Mouse (Mus musculus) forebrain, postnatal 0 days (tissue): ENCODE measurements around the gene Ywhae. TPM values are rescaled to one million over a fixed set of nuclear protein-coding genes. Genes with fewer than 3 reads are reported as not detected.
A peak's percentile ranks its signal among the peaks of the same experiment; 100 is the strongest.

Experiments used
- ATAC-seq: fragments of 200-750 bp; cut with Nextera tagmentation; 2 replicates; pipeline ENCODE4 v1.8.0; 2017; ENCODE audit warnings: mild to moderate bottlenecking, moderate library complexity
- DNase-seq: peaks from one replicate; pipeline ENCODE4 v3.0.0-alpha.2; 2015
- H3K27ac ChIP-seq: fragments of 300-500 bp; sonication (generic); 2 replicates; pipeline ENCODE4 v1.5.1; 2014; ENCODE audit warnings: low read depth, mild to moderate bottlenecking, antibody characterized with exemption, low read length, moderate library complexity, mixed read lengths
- H3K27me3 ChIP-seq: fragments of 300-500 bp; sonication (generic); 2 replicates; pipeline ENCODE4 v1.6.1; 2014; ENCODE audit warnings: mild to moderate bottlenecking, low read length, mixed read lengths; ENCODE audit not compliant: insufficient read depth
- H3K36me3 ChIP-seq: fragments of 300-500 bp; sonication (generic); 2 replicates; pipeline ENCODE4 v1.6.1; 2014; ENCODE audit warnings: mild to moderate bottlenecking, moderate library complexity; ENCODE audit not compliant: insufficient read depth
- H3K4me1 ChIP-seq: fragments of 300-500 bp; sonication (generic); 2 replicates; pipeline ENCODE4 v1.6.1; 2014; ENCODE audit warnings: antibody characterized with exemption; ENCODE audit not compliant: insufficient read depth
- H3K4me2 ChIP-seq: fragments of 300-500 bp; sonication (generic); 2 replicates; pipeline ENCODE4 v1.6.1; 2014; ENCODE audit warnings: low read depth, mild to moderate bottlenecking, moderate library complexity
- H3K4me3 ChIP-seq: fragments of 300-500 bp; sonication (generic); 2 replicates; pipeline ENCODE4 v1.5.1; 2014; ENCODE audit warnings: low read depth, low read length, mixed read lengths
- H3K9ac ChIP-seq: fragments of 300-500 bp; sonication (generic); 2 replicates; pipeline ENCODE4 v1.6.1; 2014; ENCODE audit warnings: mild to moderate bottlenecking
- H3K9me3 ChIP-seq: fragments of 300-500 bp; sonication (generic); 2 replicates; pipeline ENCODE4 v1.6.1; 2016; ENCODE audit warnings: low read length
- CTCF ChIP-seq: sonication (generic); IDR thresholded peaks from 2 replicates; pipeline ENCODE4 v1.5.1; 2016; ENCODE audit warnings: antibody characterized with exemption, control low read depth, low read depth
- WGBS: fragments of 180-500 bp; shearing (Covaris S2); extraction: QIAGEN DNeasy Blood & Tissue Kit; methylation state at CpG from one replicate; pipeline ENCODE4 v1.1.7; 2014; 5-methylcytosine and 5-hydroxymethylcytosine counted together
- polyA plus RNA-seq: library from polyadenylated mRNA; unstranded; fragments of >200 nt; fragmentation: Nextera tagmentation; extraction: Ambion mirVana; gene quantifications from 2 replicates; pipeline ENCODE4 v1.2.1, GENCODE M21; 2015
- total RNA-seq: library from RNA; depleted of rRNA; stranded (reverse); fragments of >200 nt; gene quantifications from 2 replicates; pipeline ENCODE4 v1.2.3, GENCODE M21; 2014; rRNA removed

Ywhae gene
- total and polyA plus RNA-seq, 2 experiments from 2014 or later, result 309 to 1,700 TPM

DNA sequence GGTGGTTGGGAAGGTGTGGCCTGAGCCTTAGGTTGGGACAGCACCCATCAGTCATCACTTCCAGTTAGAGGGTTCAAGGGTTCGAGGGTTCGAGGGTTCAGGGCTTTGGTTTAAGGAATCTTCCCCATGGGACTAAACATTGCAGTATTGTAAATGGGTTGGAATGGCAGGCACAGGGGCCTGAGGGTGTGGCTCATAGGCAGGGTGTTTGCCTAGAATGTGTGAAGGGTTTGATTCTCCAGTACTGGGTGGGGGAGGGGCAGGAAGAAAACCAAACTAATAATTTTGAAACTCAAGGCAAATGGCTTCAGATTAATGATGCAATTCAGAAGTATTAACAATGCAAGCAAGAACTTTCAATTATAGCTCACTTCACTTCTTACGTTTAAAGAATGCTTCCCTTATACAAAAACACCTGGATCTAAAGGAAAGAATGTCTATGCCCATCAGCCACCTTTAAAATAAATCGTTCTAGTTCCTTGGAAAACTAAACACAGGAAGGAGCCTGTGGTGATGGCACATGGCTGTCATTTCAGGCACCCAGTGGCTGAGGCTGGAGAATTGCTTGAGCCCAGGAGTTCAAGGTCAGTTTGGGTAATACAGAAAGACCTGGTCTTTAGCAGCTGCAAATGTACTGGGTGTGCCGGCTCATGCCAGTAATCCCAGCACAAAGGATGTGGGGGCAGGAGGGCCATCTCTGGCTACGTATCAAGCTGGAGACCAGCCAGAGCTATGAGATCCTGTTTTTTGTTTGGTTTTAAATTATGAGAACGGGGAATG is 69.3 kb downstream of the Ywhae start:
- H3K9ac ChIP-seq, result no peak overlapping the region
- peaks cover 5% of the 10 kb centered on the region; the same call in 1 of the 2 replicates for H3K27me3 ChIP-seq
- no peaks in the 10 kb centered on the region for H3K36me3 ChIP-seq
- H3K4me2 ChIP-seq, result no peak overlapping the region
- 66% methylated on average over 7 of the region's 7 CpGs for WGBS
- DNase-seq, result no peak
- no peaks in the 10 kb centered on the region for H3K4me1 ChIP-seq
- no peaks in the 10 kb centered on the region for H3K9me3 ChIP-seq
- no peak overlapping the region for H3K27ac ChIP-seq
- no peak overlapping the region for H3K4me3 ChIP-seq
- ATAC-seq, result no peak
- TF ChIP-seq CTCF, result no peak

- Histone ChIP-seq H3K36me3 (no peaks in the 10 kb centered on the region), H3K4me2 (no peak overlapping the region), H3K4me1 (no peaks in the 10 kb centered on the region), H3K9me3 (no peaks in the 10 kb centered on the region), H3K27ac (no peak overlapping the region), H3K27me3 (no peaks in the 10 kb centered on the region), H3K4me3 (no peak overlapping the region), H3K9ac (no peak overlapping the region)
- TF ChIP-seq CTCF, result no peak
- WGBS, result 55% methylated on average over 5 of the region's 5 CpGs
- DNase-seq, result no peak
- no peak for ATAC-seq
Observed at GRCm38 (mm10) chr11:75807486-75807885, 74.8 kb downstream of the Ywhae start.

GRCm38 (mm10) chr11:75810526-75810925 is 77.9 kb downstream of the Ywhae start:
- no peak for TF ChIP-seq CTCF
- no peaks in the 10 kb centered on the region for H3K27me3 ChIP-seq
- no peaks in the 10 kb centered on the region for H3K4me1 ChIP-seq
- 92% methylated on average over 3 of the region's 3 CpGs for WGBS
- ATAC-seq (no peak), DNase-seq (no peak)
- no peak overlapping the region for H3K4me3 ChIP-seq
- no peaks in the 10 kb centered on the region for H3K36me3 ChIP-seq
- no peak overlapping the region for H3K9ac ChIP-seq
- H3K27ac ChIP-seq, result no peak overlapping the region
- H3K9me3 ChIP-seq, result no peaks in the 10 kb centered on the region
- H3K4me2 ChIP-seq, result no peak overlapping the region

DNA sequence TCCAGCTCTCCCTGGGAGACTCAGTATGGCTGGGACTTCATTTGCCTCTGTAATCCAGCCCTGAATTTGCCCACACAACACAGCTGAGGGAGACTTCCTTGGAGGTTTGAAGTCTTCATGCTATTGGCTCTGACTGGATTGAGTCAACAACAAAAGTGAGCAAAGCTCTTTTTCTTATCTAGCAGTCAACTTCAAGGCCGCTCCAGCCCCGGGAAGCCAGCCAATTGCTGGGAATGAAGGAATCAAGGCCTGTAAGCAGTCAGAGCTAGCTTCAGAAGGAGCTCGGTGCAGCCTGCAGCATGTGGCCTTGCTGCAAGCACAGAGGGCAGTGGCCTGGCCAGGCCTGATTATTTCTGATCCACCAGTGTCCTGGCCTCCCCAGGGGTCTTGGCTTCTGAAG is 79.2 kb downstream of the Ywhae start:
- Histone ChIP-seq H3K9ac (no peak overlapping the region), H3K4me3 (no peak overlapping the region), H3K27ac (no peak overlapping the region), H3K4me2 (no peak overlapping the region), H3K9me3 (no peaks in the 10 kb centered on the region), H3K36me3 (no peaks in the 10 kb centered on the region), H3K4me1 (no peaks in the 10 kb centered on the region), H3K27me3 (no peaks in the 10 kb centered on the region)
- TF ChIP-seq CTCF, result no peak
- ATAC-seq (no peak), DNase-seq (peak; percentile 44)
- WGBS, result 30% methylated on average over 3 of the region's 3 CpGs

GRCm38 (mm10) chr11:75813085-75813484 is 80.4 kb downstream of the Ywhae start:
- H3K4me3 ChIP-seq, result no peak overlapping the region
- 70% methylated on average over 10 of the region's 10 CpGs for WGBS
- DNase-seq (no peak), ATAC-seq (no peak)
- TF ChIP-seq CTCF, result no peak
- no peaks in the 10 kb centered on the region for H3K27me3 ChIP-seq
- H3K9ac ChIP-seq, result no peak overlapping the region
- H3K27ac ChIP-seq, result no peak overlapping the region
- no peaks in the 10 kb centered on the region for H3K9me3 ChIP-seq
- no peaks in the 10 kb centered on the region for H3K36me3 ChIP-seq
- H3K4me2 ChIP-seq, result no peak overlapping the region
- H3K4me1 ChIP-seq, result no peaks in the 10 kb centered on the region

Other genes starting within 250 kb of the Ywhae start
- gene Prpf8, start 246.1 kb upstream of the Ywhae start, total RNA-seq, result 89.0 and 120 TPM in 2 replicates
- gene Prpf8, start 246.1 kb upstream of the Ywhae start, polyA plus RNA-seq, result 25.6 and 27.9 TPM in 2 replicates
- 0.67 and 1.6 TPM in 2 replicates for gene Rilp, start 222.8 kb upstream of the Ywhae start, total RNA-seq
- 2.9 and 4.9 TPM in 2 replicates for gene Rilp, start 222.8 kb upstream of the Ywhae start, polyA plus RNA-seq
- 4.0 and 4.5 TPM in 2 replicates for gene Scarf1, start 219.3 kb upstream of the Ywhae start, total RNA-seq
- 3.1 and 3.5 TPM in 2 replicates for gene Scarf1, start 219.3 kb upstream of the Ywhae start, polyA plus RNA-seq
- gene Slc43a2, start 201.2 kb upstream of the Ywhae start, total RNA-seq, result 16.5 and 24.0 TPM in 2 replicates
- gene Slc43a2, start 201.2 kb upstream of the Ywhae start, polyA plus RNA-seq, result 10.4 and 14.1 TPM in 2 replicates
- 83.0 and 95.7 TPM in 2 replicates for gene Pitpna, start 144.8 kb upstream of the Ywhae start, total RNA-seq
- 85.8 and 101 TPM in 2 replicates for gene Pitpna, start 144.8 kb upstream of the Ywhae start, polyA plus RNA-seq
- gene Inpp5k, start 101.9 kb upstream of the Ywhae start, total RNA-seq, result 52.4 and 57.4 TPM in 2 replicates
- gene Inpp5k, start 101.9 kb upstream of the Ywhae start, polyA plus RNA-seq, result 50.2 and 50.7 TPM in 2 replicates
- gene Myo1c, start 82.4 kb upstream of the Ywhae start, total RNA-seq, result 17.5 and 21.0 TPM in 2 replicates
- gene Myo1c, start 82.4 kb upstream of the Ywhae start, polyA plus RNA-seq, result 6.5 and 8.2 TPM in 2 replicates
- gene Crk, start 53.6 kb upstream of the Ywhae start, total RNA-seq, result 88.7 and 89.8 TPM in 2 replicates
- 90.9 and 93.4 TPM in 2 replicates for gene Crk, start 53.6 kb upstream of the Ywhae start, polyA plus RNA-seq
- 13.3 and 16.2 TPM in 2 replicates for gene Doc2b, start 63.2 kb downstream of the Ywhae start, total RNA-seq
- 3.5 and 5.3 TPM in 2 replicates for gene Doc2b, start 63.2 kb downstream of the Ywhae start, polyA plus RNA-seq
- gene Rph3al, start 205.6 kb downstream of the Ywhae start, total RNA-seq, result 1.4 and 1.9 TPM in 2 replicates
- gene Rph3al, start 205.6 kb downstream of the Ywhae start, polyA plus RNA-seq, result 1.5 and 2.4 TPM in 2 replicates